Comparison of ENCODE assay signal across 17 mouse cellular contexts in the genomic region with DNA sequence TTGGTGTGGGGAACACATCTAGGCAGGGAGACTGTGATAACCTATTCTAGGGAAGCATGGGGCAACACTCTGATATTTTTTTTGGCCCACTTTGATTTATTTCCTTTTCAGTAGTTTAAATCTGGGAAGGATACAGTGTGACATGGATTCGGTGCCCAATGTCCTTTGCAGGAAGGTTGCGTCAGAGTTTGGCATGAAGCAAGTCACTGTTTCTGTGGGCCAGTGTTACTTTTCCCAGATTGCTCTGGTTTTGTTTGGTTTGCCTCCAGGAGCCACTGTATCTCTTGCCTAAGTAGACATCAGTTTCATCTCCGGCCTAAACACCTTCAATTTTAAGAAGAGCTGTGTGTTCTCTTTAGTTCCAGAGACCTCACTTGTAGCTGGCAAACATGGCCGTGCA.
"Had no signal": no experiment of that assay in that cellular context is flagged by ENCODE, and none has a peak within 500 bp of the region (broad histone marks: within the 10 kb centered on the region; RNA-seq: fewer than 3 reads in every experiment).

No protein-coding gene starts in this region.

- H3K36me3 ChIP-seq: kidney, embryonic 15.5 days; limb, embryonic 12.5 days; limb, embryonic 15.5 days; liver, embryonic 13.5 days; stomach, embryonic 15.5 days had no signal

- H3K27ac ChIP-seq: kidney, embryonic 15.5 days; limb, embryonic 12.5 days; limb, embryonic 15.5 days; liver, embryonic 13.5 days; stomach, embryonic 15.5 days had no signal

- H3K9me3 ChIP-seq: kidney, embryonic 15.5 days; limb, embryonic 12.5 days; limb, embryonic 15.5 days; liver, embryonic 13.5 days; stomach, embryonic 15.5 days had no signal

- H3K4me3 ChIP-seq: kidney, embryonic 15.5 days; limb, embryonic 12.5 days; limb, embryonic 15.5 days; liver, embryonic 13.5 days; stomach, embryonic 15.5 days had no signal

- DNase-seq: kidney, postnatal 10 days; kidney, postnatal 4 days; left cerebral cortex, postnatal 4 days; liver, embryonic 13.5 days; lung, adult 2 months; lung, postnatal 14 days; lung, postnatal 4 days; midbrain, embryonic 14.5 days; right cerebral cortex, postnatal 14 days; spleen, adult 18-20 months; thymus, adult 18-20 months; thymus, postnatal 36 days had no signal

- H3K9ac ChIP-seq: kidney, embryonic 15.5 days; limb, embryonic 12.5 days; limb, embryonic 15.5 days; liver, embryonic 13.5 days; stomach, embryonic 15.5 days had no signal

- H3K4me2 ChIP-seq: kidney, embryonic 15.5 days; limb, embryonic 12.5 days; limb, embryonic 15.5 days; liver, embryonic 13.5 days; midbrain, embryonic 11.5 days; stomach, embryonic 15.5 days had no signal

- H3K27me3 ChIP-seq: kidney, embryonic 15.5 days; limb, embryonic 12.5 days; limb, embryonic 15.5 days; liver, embryonic 13.5 days; stomach, embryonic 15.5 days had no signal

- H3K4me1 ChIP-seq: kidney, embryonic 15.5 days; limb, embryonic 12.5 days; limb, embryonic 15.5 days; liver, embryonic 13.5 days; stomach, embryonic 15.5 days had no signal
